Mouse (Mus musculus): ENCODE data around the gene Il25. TPM values are rescaled to one million over a fixed set of nuclear protein-coding genes. Genes with fewer than 3 reads are reported as not detected.

Gene Il25
- total and polyA plus RNA-seq, 3 experiments, result not detected

GRCm38 (mm10) chr14:54894296-54895151 is 38.0 kb upstream of the Il25 start:
- Histone ChIP-seq H3K4me2 (ENCODE audit: insufficient read depth, low read depth, poor library complexity, severe bottlenecking) (peak overlapping the region; percentile 83; the same call in 1 of the 2 replicates), H3K27ac (ENCODE audit: insufficient read depth, low read depth) (0 out of 2 replicates have a peak overlapping the region, but pooled peaks have one; percentile 13), H3K36me3 (replicated peaks in 1 of 2; ENCODE audit: control insufficient read depth in 1 of 2, insufficient read depth in 1 of 2, low read length in 1 of 2) (peaks cover 26 to 38% of the 10 kb centered on the region in 2 experiments), H3K9me3 (replicated peaks; ENCODE audit: low read length) (no peaks in the 10 kb centered on the region), H3K27me3 (replicated peaks) (no peaks in the 10 kb centered on the region), H3K4me3 (replicated peaks in 1 of 3; ENCODE audit: low read depth in 2 of 3, low read length in 2 of 3, poor library complexity in 1 of 3) (peak overlapping the region; percentile 77 to 81 (median 80)), H3K79me2 (replicated peaks; ENCODE audit: control insufficient read depth, extremely low read depth, insufficient read depth, poor library complexity, severe bottlenecking) (peaks cover 25% of the 10 kb centered on the region), H3K4me1 (ENCODE audit: control insufficient read depth in 1 of 2, insufficient read depth in 2 of 2) (peaks cover 0 to 32% of the 10 kb centered on the region in 2 experiments; a peak in 2 of 4 replicates), H3K9ac (ENCODE audit: insufficient read depth, low read depth) (peak overlapping the region; percentile 100)
- DNase-seq (ENCODE audit: extremely low read depth), result no peak
- dilution Hi-C loops (cut with MboI; ENCODE audit: extremely low pct_ligation_motif_present, extremely low pct_unique_long_range_greater_than_20kb, low sequenced_read_pairs), result no loop called here
- 0 out of 2 replicates have a peak, but pooled peaks have one; percentile 51 for TF ChIP-seq UBTF (IDR thresholded peaks at IDR 0.05; ENCODE audit: low read depth, low read length)
- no peak for TF ChIP-seq ETS1 (conservative IDR thresholded peaks at IDR 0.05; ENCODE audit: low read depth, low read length)
- in situ Hi-C loops (cut with MboI; ENCODE audit: low pct_ligation_motif_present, low pct_unique_long_range_greater_than_20kb, low sequenced_read_pairs), result no loop called here

DNA sequence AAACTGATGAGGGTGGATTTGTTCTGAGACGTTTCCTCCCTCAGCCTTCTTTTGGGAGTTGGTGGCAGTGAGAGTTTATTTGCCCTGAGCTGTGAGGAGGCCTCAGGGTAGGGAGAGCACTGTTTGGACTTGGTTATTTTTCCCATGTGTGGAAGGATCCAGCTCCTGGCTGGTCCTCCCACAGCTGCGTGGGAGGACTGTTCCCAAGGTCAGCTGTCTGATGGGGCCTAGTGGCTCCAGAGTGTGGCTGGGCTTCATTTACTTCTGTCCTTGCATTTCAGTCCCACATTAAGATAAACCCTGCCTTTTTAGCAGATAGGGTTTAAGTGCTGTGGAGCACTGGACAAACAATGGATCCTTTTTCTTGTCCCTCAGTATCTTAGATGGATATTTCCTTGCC is 35.0 kb upstream of the Il25 start:
- no peak for TF ChIP-seq CHD2 (IDR thresholded peaks at IDR 0.05; ENCODE audit: low read length)
- no peak for TF ChIP-seq USF2 (conservative IDR thresholded peaks at IDR 0.05; ENCODE audit: low read depth, low read length)
- TF ChIP-seq MYC (IDR thresholded peaks at IDR 0.05; ENCODE audit: low read depth, low read length), result no peak
- no peak for TF ChIP-seq NRF1 (IDR thresholded peaks at IDR 0.05; ENCODE audit: low read depth, low read length)
- no peak for TF ChIP-seq KAT2A (IDR thresholded peaks at IDR 0.05; ENCODE audit: insufficient replicate concordance, low read length)
- H3K36me3 ChIP-seq (replicated peaks in 1 of 2; ENCODE audit: control insufficient read depth in 1 of 2, insufficient read depth in 1 of 2, low read length in 1 of 2), result peaks cover 26 to 40% of the 10 kb centered on the region in 2 experiments
- no peaks in the 10 kb centered on the region for H3K27me3 ChIP-seq (replicated peaks)
- H3K9me3 ChIP-seq (replicated peaks; ENCODE audit: low read length), result no peaks in the 10 kb centered on the region
- H3K9ac ChIP-seq (ENCODE audit: insufficient read depth, low read depth), result no peak overlapping the region
- dilution Hi-C loops (cut with MboI; ENCODE audit: extremely low pct_ligation_motif_present, extremely low pct_unique_long_range_greater_than_20kb, low sequenced_read_pairs) (no loop called here), in situ Hi-C loops (cut with MboI; ENCODE audit: low pct_ligation_motif_present, low pct_unique_long_range_greater_than_20kb, low sequenced_read_pairs) (no loop called here)
- peaks cover 0 to 39% of the 10 kb centered on the region in 2 experiments; a peak in 2 of 4 replicates for H3K4me1 ChIP-seq (ENCODE audit: control insufficient read depth in 1 of 2, insufficient read depth in 2 of 2)
- H3K4me3 ChIP-seq (replicated peaks in 1 of 3; ENCODE audit: low read depth in 2 of 3, low read length in 2 of 3, poor library complexity in 1 of 3), result no peak overlapping the region
- DNase-seq (ENCODE audit: extremely low read depth), result no peak
- no peak overlapping the region for H3K27ac ChIP-seq (ENCODE audit: insufficient read depth, low read depth)
- peaks cover 25% of the 10 kb centered on the region for H3K79me2 ChIP-seq (replicated peaks; ENCODE audit: control insufficient read depth, extremely low read depth, insufficient read depth, poor library complexity, severe bottlenecking)
- H3K4me2 ChIP-seq (ENCODE audit: insufficient read depth, low read depth, poor library complexity, severe bottlenecking), result no peak overlapping the region

DNA sequence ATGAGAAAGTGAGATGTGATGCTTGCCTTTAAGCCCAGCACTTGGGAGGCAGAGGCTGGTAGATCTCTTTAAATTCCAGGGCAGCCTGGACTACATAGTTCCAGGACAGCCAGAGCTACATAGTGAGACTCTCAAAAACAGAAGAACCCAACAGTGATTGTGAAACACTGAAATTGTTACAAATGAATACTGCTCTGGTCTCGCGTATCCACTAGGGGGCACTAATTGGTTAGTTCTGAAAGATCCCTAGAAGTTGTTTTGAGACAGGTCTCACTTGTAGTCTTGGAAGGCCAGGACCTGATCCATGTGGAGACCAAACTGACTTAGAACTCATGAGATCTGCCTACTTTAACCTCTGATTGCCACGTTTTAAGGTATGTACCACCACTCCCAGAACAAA is 32.1 kb upstream of the Il25 start:
- Histone ChIP-seq H3K36me3 (replicated peaks in 1 of 2; ENCODE audit: control insufficient read depth in 1 of 2, insufficient read depth in 1 of 2, low read length in 1 of 2) (peaks cover 26 to 40% of the 10 kb centered on the region in 2 experiments), H3K4me1 (ENCODE audit: control insufficient read depth in 1 of 2, insufficient read depth in 2 of 2) (peaks cover 0 to 33% of the 10 kb centered on the region in 2 experiments; a peak in 2 of 4 replicates), H3K79me2 (replicated peaks; ENCODE audit: control insufficient read depth, extremely low read depth, insufficient read depth, poor library complexity, severe bottlenecking) (peaks cover 11% of the 10 kb centered on the region), H3K9ac (ENCODE audit: insufficient read depth, low read depth) (no peak overlapping the region), H3K9me3 (replicated peaks; ENCODE audit: low read length) (no peaks in the 10 kb centered on the region), H3K27ac (ENCODE audit: insufficient read depth, low read depth) (no peak overlapping the region), H3K4me2 (ENCODE audit: insufficient read depth, low read depth, poor library complexity, severe bottlenecking) (no peak overlapping the region), H3K27me3 (replicated peaks) (no peaks in the 10 kb centered on the region), H3K4me3 (replicated peaks in 1 of 3; ENCODE audit: low read depth in 2 of 3, low read length in 2 of 3, poor library complexity in 1 of 3) (no peak overlapping the region)
- TF ChIP-seq CTCF (conservative IDR thresholded peaks at IDR 0.05 in 1 of 2, IDR thresholded peaks at IDR 0.05 in 1 of 2; ENCODE audit: low read depth in 2 of 2, low read length in 2 of 2) (peak in 1 of 2 experiments; percentile 81; a peak in 2 of 4 replicates), CHD2 (IDR thresholded peaks at IDR 0.05; ENCODE audit: low read length) (no peak), ZC3H11A (IDR thresholded peaks at IDR 0.05; ENCODE audit: low read depth, low read length) (no peak), NELFE (IDR thresholded peaks at IDR 0.05; ENCODE audit: low read depth, low read length) (no peak)
- dilution Hi-C loops (cut with MboI; ENCODE audit: extremely low pct_ligation_motif_present, extremely low pct_unique_long_range_greater_than_20kb, low sequenced_read_pairs), result no loop called here
- in situ Hi-C loops (cut with MboI; ENCODE audit: low pct_ligation_motif_present, low pct_unique_long_range_greater_than_20kb, low sequenced_read_pairs), result loop anchor here (5.0 kb wide), 2 partner anchors 37 to 112 kb away; partner anchors contain the start of gene Cmtm5
- DNase-seq (ENCODE audit: extremely low read depth), result peak; percentile 82

All from CH12.LX (cell line).